Mouse (Mus musculus): ENCODE measurements at regions not wholly inside any gene's neighbourhood (a gene's known extent, or its start where the extent isn't known, plus 50 kb on each side); places are given as distances from the start of the nearest gene placed in this dataset.

DNA sequence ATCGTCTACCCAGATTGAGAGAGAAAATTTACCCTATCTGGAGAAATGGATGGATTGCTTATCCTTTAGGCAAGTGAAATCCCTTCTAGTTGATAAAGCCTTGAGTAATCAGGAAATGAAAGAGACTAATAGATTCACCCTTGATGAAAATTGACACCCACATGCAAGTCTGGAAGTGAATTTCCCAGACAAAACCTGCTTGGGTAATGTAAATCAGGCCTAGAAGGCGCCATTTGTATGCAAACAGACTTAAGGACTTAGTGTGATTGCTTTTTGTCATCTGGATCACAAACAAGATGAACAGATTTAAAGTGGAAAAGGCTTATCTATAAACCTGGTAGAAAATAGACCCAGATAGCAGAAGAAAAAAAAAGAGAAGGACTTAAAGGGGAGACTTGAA lies 1515.0 kb upstream of the Got2 start:
- Histone ChIP-seq H3K9ac (replicated peaks; ENCODE audit: low read depth, low read length) (no peak overlapping the region), H3K4me2 (ENCODE audit: low read length) (no peak overlapping the region), H3K27me3 (replicated peaks; ENCODE audit: control insufficient read depth, insufficient read depth, low read length) (no peaks in the 10 kb centered on the region), H3K9me3 (ENCODE audit: control insufficient read depth, low read length) (no peaks in the 10 kb centered on the region), H3K36me3 (ENCODE audit: control insufficient read depth, insufficient read depth) (no peaks in the 10 kb centered on the region), H3K27ac (ENCODE audit: low read length) (no peak overlapping the region), H3K4me1 (replicated peaks; ENCODE audit: control insufficient read depth, insufficient read depth, low read length) (no peaks in the 10 kb centered on the region), H3K4me3 (replicated peaks; ENCODE audit: low read length) (no peak overlapping the region)
- ATAC-seq: no peak
- WGBS: 72% methylated on average over 2 of the region's 2 CpGs

DNA sequence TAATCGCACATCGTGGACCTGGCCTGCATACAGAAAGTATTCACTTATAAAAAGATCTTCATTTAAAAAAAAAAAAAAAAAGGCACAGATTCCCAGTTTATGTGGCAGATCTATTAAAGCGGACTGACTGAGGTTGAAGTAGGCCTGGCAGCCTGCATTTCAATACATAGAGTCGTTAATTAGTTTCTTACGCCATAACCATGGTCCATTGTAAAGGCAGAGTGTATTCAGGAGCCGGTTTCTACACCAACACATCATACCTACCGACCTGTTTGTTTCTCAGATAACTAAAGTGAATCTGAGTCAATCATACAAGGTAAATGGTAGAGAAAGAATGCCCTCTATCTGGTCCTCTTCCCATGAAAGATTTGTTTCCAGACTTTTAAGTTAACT lies 1509.0 kb upstream of the Got2 start:
- Histone ChIP-seq H3K9ac (replicated peaks; ENCODE audit: low read depth, low read length) (no peak overlapping the region), H3K27me3 (replicated peaks; ENCODE audit: control insufficient read depth, insufficient read depth, low read length) (no peaks in the 10 kb centered on the region), H3K4me1 (replicated peaks; ENCODE audit: control insufficient read depth, insufficient read depth, low read length) (0 out of 2 replicates have a peak, but pooled peaks cover 3% of the 10 kb centered on the region), H3K4me2 (ENCODE audit: low read length) (no peak overlapping the region), H3K4me3 (replicated peaks; ENCODE audit: low read length) (no peak overlapping the region), H3K36me3 (ENCODE audit: control insufficient read depth, insufficient read depth) (no peaks in the 10 kb centered on the region), H3K9me3 (ENCODE audit: control insufficient read depth, low read length) (no peaks in the 10 kb centered on the region), H3K27ac (ENCODE audit: low read length) (no peak overlapping the region)
- 0 out of 2 replicates have a peak, but pooled peaks have one; percentile 26 for ATAC-seq
- 3% methylated on average over 7 of the region's 7 CpGs for WGBS

DNA sequence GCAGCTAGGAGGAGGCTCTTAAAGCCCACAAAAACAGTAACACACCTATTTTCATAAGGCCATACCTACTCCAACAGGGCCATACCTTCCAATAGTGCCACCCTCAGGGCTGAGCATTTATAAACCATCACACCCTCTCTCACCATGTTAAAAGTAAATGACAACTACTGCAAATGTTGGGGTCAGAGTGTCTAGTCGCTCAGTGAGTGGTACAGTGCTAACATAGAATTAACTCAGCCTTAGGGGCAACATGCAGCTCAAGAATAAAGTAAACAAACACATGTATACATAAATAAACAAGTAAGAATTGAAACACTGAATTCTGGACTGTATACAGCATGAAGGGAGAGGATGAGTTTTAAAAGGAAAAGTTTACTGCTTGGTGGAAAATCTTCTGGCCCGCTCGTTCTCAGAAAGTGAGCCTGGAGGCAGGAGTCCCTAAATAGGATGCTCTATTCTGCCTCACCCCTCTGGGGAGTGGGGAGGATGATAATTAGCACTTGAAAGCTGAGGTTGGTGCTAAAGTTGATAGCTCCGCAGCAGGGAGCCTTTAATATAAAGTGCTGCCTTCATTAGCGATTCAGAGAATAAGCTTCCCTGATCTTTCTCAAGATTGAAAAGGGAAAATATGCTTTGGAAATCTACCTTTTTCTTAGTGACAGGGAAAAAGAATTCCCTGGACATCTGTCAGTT lies 1508.4 kb upstream of the Got2 start:
- Histone ChIP-seq H3K9ac (replicated peaks; ENCODE audit: low read depth, low read length) (no peak overlapping the region), H3K4me3 (replicated peaks; ENCODE audit: low read length) (no peak overlapping the region), H3K4me2 (ENCODE audit: low read length) (no peak overlapping the region), H3K4me1 (replicated peaks; ENCODE audit: control insufficient read depth, insufficient read depth, low read length) (0 out of 2 replicates have a peak, but pooled peaks cover 3% of the 10 kb centered on the region), H3K36me3 (ENCODE audit: control insufficient read depth, insufficient read depth) (no peaks in the 10 kb centered on the region), H3K9me3 (ENCODE audit: control insufficient read depth, low read length) (no peaks in the 10 kb centered on the region), H3K27ac (ENCODE audit: low read length) (no peak overlapping the region), H3K27me3 (replicated peaks; ENCODE audit: control insufficient read depth, insufficient read depth, low read length) (no peaks in the 10 kb centered on the region)
- ATAC-seq: peak; percentile 78
- WGBS: 7% methylated on average over 5 of the region's 5 CpGs

DNA sequence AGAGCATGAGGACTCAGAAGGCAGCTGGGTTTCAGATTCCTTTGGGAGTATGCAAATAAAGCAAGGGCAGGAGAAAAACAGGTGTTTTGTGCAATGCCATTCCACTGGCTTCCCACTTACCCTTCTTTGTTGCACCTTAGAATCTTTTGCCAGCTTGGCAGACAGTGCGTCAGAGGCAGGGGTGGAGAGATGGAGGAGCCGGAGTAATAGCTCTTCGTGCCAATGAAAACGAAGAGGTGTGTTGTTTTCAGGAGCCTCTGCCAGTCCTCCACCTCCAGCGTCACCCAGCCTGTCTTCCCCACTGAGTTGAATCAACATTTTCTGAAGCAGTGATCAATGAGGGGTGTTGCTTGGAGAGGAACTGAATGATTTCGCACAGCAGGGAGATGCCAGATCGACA lies 1501.3 kb upstream of the Got2 start:
- Histone ChIP-seq H3K4me3 (replicated peaks; ENCODE audit: low read length) (no peak overlapping the region), H3K36me3 (ENCODE audit: control insufficient read depth, insufficient read depth) (no peaks in the 10 kb centered on the region), H3K9me3 (ENCODE audit: control insufficient read depth, low read length) (no peaks in the 10 kb centered on the region), H3K4me2 (ENCODE audit: low read length) (no peak overlapping the region), H3K9ac (replicated peaks; ENCODE audit: low read depth, low read length) (no peak overlapping the region), H3K27me3 (replicated peaks; ENCODE audit: control insufficient read depth, insufficient read depth, low read length) (no peaks in the 10 kb centered on the region), H3K27ac (ENCODE audit: low read length) (no peak overlapping the region), H3K4me1 (replicated peaks; ENCODE audit: control insufficient read depth, insufficient read depth, low read length) (peaks cover 7% of the 10 kb centered on the region)
- ATAC-seq: no peak
- 8% methylated on average over 7 of the region's 7 CpGs for WGBS

DNA sequence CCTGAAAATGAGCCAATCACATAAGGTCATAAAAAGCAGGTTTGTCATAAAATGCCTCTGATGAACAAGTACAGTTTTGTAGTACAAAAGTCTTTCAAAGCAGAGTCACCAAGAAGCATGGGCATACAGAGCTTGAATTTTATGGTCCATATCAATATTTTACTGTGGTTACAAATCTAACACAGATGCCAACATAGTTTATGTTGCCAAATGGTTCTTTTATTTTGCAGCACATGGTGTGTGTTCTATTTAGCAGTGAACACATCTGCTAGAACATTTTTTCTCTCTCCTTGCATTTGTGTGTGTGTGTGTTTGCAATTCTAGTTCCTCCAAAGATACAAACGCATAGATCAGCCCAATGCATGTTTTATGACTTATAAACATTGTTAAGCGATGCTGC lies 1500.8 kb upstream of the Got2 start:
- no peak for ATAC-seq
- no peaks in the 10 kb centered on the region for H3K36me3 ChIP-seq (ENCODE audit: control insufficient read depth, insufficient read depth)
- H3K4me3 ChIP-seq (replicated peaks; ENCODE audit: low read length): no peak overlapping the region
- no peak overlapping the region for H3K27ac ChIP-seq (ENCODE audit: low read length)
- H3K4me2 ChIP-seq (ENCODE audit: low read length): no peak overlapping the region
- WGBS: 26% methylated on average over 2 of the region's 2 CpGs
- no peaks in the 10 kb centered on the region for H3K9me3 ChIP-seq (ENCODE audit: control insufficient read depth, low read length)
- H3K27me3 ChIP-seq (replicated peaks; ENCODE audit: control insufficient read depth, insufficient read depth, low read length): no peaks in the 10 kb centered on the region
- peaks cover 7% of the 10 kb centered on the region for H3K4me1 ChIP-seq (replicated peaks; ENCODE audit: control insufficient read depth, insufficient read depth, low read length)
- H3K9ac ChIP-seq (replicated peaks; ENCODE audit: low read depth, low read length): no peak overlapping the region

DNA sequence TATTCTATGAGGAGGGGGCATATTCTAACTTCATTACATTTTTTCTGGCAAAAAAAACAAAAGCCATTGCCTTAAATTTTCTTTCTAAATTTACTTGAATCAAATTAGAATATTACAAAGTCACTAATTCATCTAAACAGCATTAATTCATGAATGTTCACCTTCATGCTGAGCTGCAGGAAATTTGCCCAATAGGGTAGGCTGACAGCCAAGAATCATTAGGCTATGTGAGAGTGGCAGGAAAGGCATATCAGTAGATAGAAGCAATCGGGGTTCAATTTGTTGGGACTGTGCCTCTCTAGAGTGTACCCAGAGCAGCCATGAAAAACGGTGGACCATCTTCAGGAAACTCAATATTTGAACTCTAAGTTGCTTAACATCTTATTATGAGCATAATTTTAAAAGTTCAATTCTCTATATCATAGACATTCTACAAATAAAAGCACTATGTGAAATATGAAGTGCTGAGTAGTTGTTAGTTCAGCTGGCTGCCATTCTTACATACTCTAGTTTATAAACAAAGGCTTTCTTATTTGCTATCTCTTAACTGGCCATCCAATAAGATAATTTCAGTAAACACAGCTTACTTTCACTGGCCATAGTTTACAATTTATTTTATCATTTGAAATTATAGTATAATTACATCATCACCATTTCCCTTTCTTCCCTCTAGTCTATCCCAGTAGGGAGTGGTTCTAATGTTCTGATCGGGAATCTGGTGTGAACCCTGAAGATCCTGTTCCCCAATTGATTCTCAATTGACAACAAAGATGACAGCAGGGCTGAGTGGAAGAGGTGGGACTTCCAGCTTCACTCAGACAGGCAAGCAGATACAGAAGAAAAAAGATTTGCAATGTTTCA lies 1486.8 kb upstream of the Got2 start:
- Histone ChIP-seq H3K9me3 (ENCODE audit: control insufficient read depth, low read length) (no peaks in the 10 kb centered on the region), H3K4me1 (replicated peaks; ENCODE audit: control insufficient read depth, insufficient read depth, low read length) (no peaks in the 10 kb centered on the region), H3K4me3 (replicated peaks; ENCODE audit: low read length) (no peak overlapping the region), H3K27me3 (replicated peaks; ENCODE audit: control insufficient read depth, insufficient read depth, low read length) (no peaks in the 10 kb centered on the region), H3K27ac (ENCODE audit: low read length) (no peak overlapping the region), H3K9ac (replicated peaks; ENCODE audit: low read depth, low read length) (no peak overlapping the region), H3K36me3 (ENCODE audit: control insufficient read depth, insufficient read depth) (no peaks in the 10 kb centered on the region), H3K4me2 (ENCODE audit: low read length) (no peak overlapping the region)
- ATAC-seq: no peak
- 84% methylated on average over 3 of the region's 3 CpGs for WGBS

DNA sequence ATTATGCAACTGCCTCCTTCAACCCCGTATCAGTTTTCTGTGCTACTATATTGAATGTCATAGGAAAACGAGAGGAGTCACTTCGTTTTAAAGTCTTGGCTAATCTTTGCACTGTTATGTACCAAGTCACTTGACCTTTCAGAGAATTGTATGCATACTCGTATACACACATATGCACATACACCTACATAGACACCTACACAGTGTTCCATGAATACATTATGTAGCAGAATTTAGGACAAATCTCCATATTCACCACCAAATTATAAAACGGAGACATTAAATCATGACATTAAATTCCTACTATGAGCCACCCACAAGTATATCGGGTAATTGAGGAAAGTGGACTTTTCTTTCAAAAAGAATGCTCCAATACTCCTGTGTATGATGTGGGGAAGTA lies 1458.3 kb upstream of the Got2 start:
- H3K9ac ChIP-seq (replicated peaks; ENCODE audit: low read depth, low read length): no peak overlapping the region
- no peaks in the 10 kb centered on the region for H3K27me3 ChIP-seq (replicated peaks; ENCODE audit: control insufficient read depth, insufficient read depth, low read length)
- no peak overlapping the region for H3K4me2 ChIP-seq (ENCODE audit: low read length)
- 81% methylated on average over 6 of the region's 6 CpGs for WGBS
- no peaks in the 10 kb centered on the region for H3K9me3 ChIP-seq (ENCODE audit: control insufficient read depth, low read length)
- no peak overlapping the region for H3K4me3 ChIP-seq (replicated peaks; ENCODE audit: low read length)
- ATAC-seq: no peak
- H3K36me3 ChIP-seq (ENCODE audit: control insufficient read depth, insufficient read depth): no peaks in the 10 kb centered on the region
- no peak overlapping the region for H3K27ac ChIP-seq (ENCODE audit: low read length)
- no peaks in the 10 kb centered on the region for H3K4me1 ChIP-seq (replicated peaks; ENCODE audit: control insufficient read depth, insufficient read depth, low read length)

DNA sequence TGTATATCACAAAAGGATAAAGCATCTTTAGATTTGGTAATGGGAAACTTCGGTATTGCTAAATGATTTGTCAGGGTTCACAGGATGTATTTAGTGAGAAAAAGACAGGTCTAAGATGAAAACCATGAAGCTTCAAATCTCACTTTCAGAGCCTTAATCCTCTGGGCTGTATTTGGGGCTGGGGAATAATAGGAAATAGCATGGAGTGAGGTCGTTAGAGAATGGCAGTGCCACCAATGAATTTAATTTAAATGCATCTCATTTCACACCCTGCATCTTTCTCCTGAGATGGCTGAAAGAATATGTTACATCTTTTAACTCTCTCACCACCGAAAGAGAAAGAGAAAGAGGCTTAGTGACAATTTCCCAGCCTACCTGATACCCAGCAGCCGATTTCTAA lies 1427.2 kb upstream of the Got2 start:
- no peak overlapping the region for H3K4me3 ChIP-seq (replicated peaks; ENCODE audit: low read length)
- no peak overlapping the region for H3K9ac ChIP-seq (replicated peaks; ENCODE audit: low read depth, low read length)
- H3K4me2 ChIP-seq (ENCODE audit: low read length): no peak overlapping the region
- no peaks in the 10 kb centered on the region for H3K4me1 ChIP-seq (replicated peaks; ENCODE audit: control insufficient read depth, insufficient read depth, low read length)
- no peaks in the 10 kb centered on the region for H3K36me3 ChIP-seq (ENCODE audit: control insufficient read depth, insufficient read depth)
- H3K27ac ChIP-seq (ENCODE audit: low read length): no peak overlapping the region
- no peaks in the 10 kb centered on the region for H3K27me3 ChIP-seq (replicated peaks; ENCODE audit: control insufficient read depth, insufficient read depth, low read length)
- H3K9me3 ChIP-seq (ENCODE audit: control insufficient read depth, low read length): no peaks in the 10 kb centered on the region
- WGBS: 34% methylated on average over 4 of the region's 4 CpGs
- no peak for ATAC-seq

DNA sequence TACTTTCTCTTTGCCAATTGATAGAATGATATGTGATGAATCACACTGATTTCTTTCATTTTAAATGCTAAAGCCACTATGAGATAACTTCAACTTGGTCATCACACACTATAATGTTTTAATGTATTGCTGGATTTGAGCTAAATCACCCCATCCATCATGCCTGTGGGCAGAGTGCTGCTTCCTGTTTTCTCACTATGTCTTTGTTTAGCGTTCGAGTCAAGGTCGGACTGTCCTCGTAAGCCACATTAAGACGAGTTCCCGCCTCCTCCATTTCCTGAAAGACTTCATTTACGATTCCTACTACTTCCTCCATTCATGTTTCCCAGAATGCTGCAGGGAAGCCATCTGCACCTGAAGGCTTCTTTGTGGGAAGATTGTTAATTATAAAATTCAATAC lies 1420.0 kb upstream of the Got2 start:
- 76% methylated on average over 7 of the region's 7 CpGs for WGBS
- no peaks in the 10 kb centered on the region for H3K27me3 ChIP-seq (replicated peaks; ENCODE audit: control insufficient read depth, insufficient read depth, low read length)
- H3K9ac ChIP-seq (replicated peaks; ENCODE audit: low read depth, low read length): no peak overlapping the region
- H3K36me3 ChIP-seq (ENCODE audit: control insufficient read depth, insufficient read depth): no peaks in the 10 kb centered on the region
- H3K4me1 ChIP-seq (replicated peaks; ENCODE audit: control insufficient read depth, insufficient read depth, low read length): no peaks in the 10 kb centered on the region
- no peak for ATAC-seq
- no peak overlapping the region for H3K27ac ChIP-seq (ENCODE audit: low read length)
- H3K9me3 ChIP-seq (ENCODE audit: control insufficient read depth, low read length): no peaks in the 10 kb centered on the region
- no peak overlapping the region for H3K4me3 ChIP-seq (replicated peaks; ENCODE audit: low read length)
- H3K4me2 ChIP-seq (ENCODE audit: low read length): no peak overlapping the region
